Mouse (Mus musculus): ENCODE measurements around the gene Slc38a2. TPM values are rescaled to one million over a fixed set of nuclear protein-coding genes. Genes with fewer than 3 reads are reported as not detected.

The Slc38a2 gene
- total and polyA plus RNA-seq, 2 experiments from 2014 or later, result 79.4 to 90.9 TPM

GRCm38 (mm10) chr15:96728346-96728745 is 28.8 kb upstream of the Slc38a2 start:
- Histone ChIP-seq H3K36me3 (ENCODE audit: insufficient read depth, low read length) (no peaks in the 10 kb centered on the region), H3K4me2 (ENCODE audit: low read depth, low read length, poor library complexity, severe bottlenecking) (no peak overlapping the region), H3K27me3 (ENCODE audit: insufficient read depth, low read length) (no peaks in the 10 kb centered on the region), H3K9ac (replicated peaks; ENCODE audit: low read length, poor library complexity, severe bottlenecking) (no peak overlapping the region), H3K4me1 (ENCODE audit: insufficient read depth, low read length) (peaks cover 3% of the 10 kb centered on the region), H3K4me3 (ENCODE audit: low read depth, low read length) (no peak overlapping the region), H3K27ac (ENCODE audit: low read depth, low read length) (no peak overlapping the region), H3K9me3 (ENCODE audit: low read length) (no peaks in the 10 kb centered on the region)
- no peak for TF ChIP-seq CTCF (IDR thresholded peaks at IDR 0.05)
- 84% methylated on average over 4 of the region's 4 CpGs for WGBS
- no peak for DNase-seq (ENCODE audit: low spot score)
- ATAC-seq (ENCODE audit: low FRiP score), result no peak

GRCm38 (mm10) chr15:96724506-96724905 is 25.0 kb upstream of the Slc38a2 start:
- ATAC-seq (ENCODE audit: low FRiP score) (no peak), DNase-seq (ENCODE audit: low spot score) (peak; percentile 48)
- Histone ChIP-seq H3K9me3 (ENCODE audit: low read length) (no peaks in the 10 kb centered on the region), H3K36me3 (ENCODE audit: insufficient read depth, low read length) (no peaks in the 10 kb centered on the region), H3K4me2 (ENCODE audit: low read depth, low read length, poor library complexity, severe bottlenecking) (no peak overlapping the region), H3K4me1 (ENCODE audit: insufficient read depth, low read length) (peaks cover 3% of the 10 kb centered on the region), H3K9ac (replicated peaks; ENCODE audit: low read length, poor library complexity, severe bottlenecking) (no peak overlapping the region), H3K27ac (ENCODE audit: low read depth, low read length) (peak overlapping the region; percentile 43; the same call in 1 of the 2 replicates), H3K27me3 (ENCODE audit: insufficient read depth, low read length) (no peaks in the 10 kb centered on the region), H3K4me3 (ENCODE audit: low read depth, low read length) (no peak overlapping the region)
- TF ChIP-seq CTCF (IDR thresholded peaks at IDR 0.05), result no peak

- Histone ChIP-seq H3K36me3 (ENCODE audit: insufficient read depth, low read length) (no peaks in the 10 kb centered on the region), H3K9me3 (ENCODE audit: low read length) (no peaks in the 10 kb centered on the region), H3K4me1 (ENCODE audit: insufficient read depth, low read length) (peaks cover 3% of the 10 kb centered on the region), H3K4me2 (ENCODE audit: low read depth, low read length, poor library complexity, severe bottlenecking) (no peak overlapping the region), H3K9ac (replicated peaks; ENCODE audit: low read length, poor library complexity, severe bottlenecking) (no peak overlapping the region), H3K4me3 (ENCODE audit: low read depth, low read length) (no peak overlapping the region), H3K27me3 (ENCODE audit: insufficient read depth, low read length) (no peaks in the 10 kb centered on the region), H3K27ac (ENCODE audit: low read depth, low read length) (no peak overlapping the region)
- ATAC-seq (ENCODE audit: low FRiP score), result no peak
- DNase-seq (ENCODE audit: low spot score), result no peak
- 77% methylated on average over 7 of the region's 7 CpGs for WGBS
- no peak for TF ChIP-seq CTCF (IDR thresholded peaks at IDR 0.05)
Measured at GRCm38 (mm10) chr15:96722228-96722627, 22.7 kb upstream of the Slc38a2 start.

GRCm38 (mm10) chr15:96720146-96720545 is 20.6 kb upstream of the Slc38a2 start:
- H3K4me3 ChIP-seq (ENCODE audit: low read depth, low read length), result no peak overlapping the region
- no peak overlapping the region for H3K4me2 ChIP-seq (ENCODE audit: low read depth, low read length, poor library complexity, severe bottlenecking)
- H3K9ac ChIP-seq (replicated peaks; ENCODE audit: low read length, poor library complexity, severe bottlenecking), result no peak overlapping the region
- WGBS, result 91% methylated on average over 6 of the region's 6 CpGs
- no peak for DNase-seq (ENCODE audit: low spot score)
- no peaks in the 10 kb centered on the region for H3K9me3 ChIP-seq (ENCODE audit: low read length)
- no peaks in the 10 kb centered on the region for H3K36me3 ChIP-seq (ENCODE audit: insufficient read depth, low read length)
- H3K4me1 ChIP-seq (ENCODE audit: insufficient read depth, low read length), result peaks cover 3% of the 10 kb centered on the region
- no peak for ATAC-seq (ENCODE audit: low FRiP score)
- TF ChIP-seq CTCF (IDR thresholded peaks at IDR 0.05), result no peak
- H3K27ac ChIP-seq (ENCODE audit: low read depth, low read length), result no peak overlapping the region
- H3K27me3 ChIP-seq (ENCODE audit: insufficient read depth, low read length), result no peaks in the 10 kb centered on the region

GRCm38 (mm10) chr15:96718466-96718865 is 18.9 kb upstream of the Slc38a2 start:
- H3K9ac ChIP-seq (replicated peaks; ENCODE audit: low read length, poor library complexity, severe bottlenecking), result no peak overlapping the region
- H3K4me3 ChIP-seq (ENCODE audit: low read depth, low read length), result no peak overlapping the region
- DNase-seq (ENCODE audit: low spot score), result no peak
- 0 out of 2 replicates have a peak, but pooled peaks cover under 1% of the 10 kb centered on the region for H3K4me1 ChIP-seq (ENCODE audit: insufficient read depth, low read length)
- no peak overlapping the region for H3K27ac ChIP-seq (ENCODE audit: low read depth, low read length)
- ATAC-seq (ENCODE audit: low FRiP score), result no peak
- no peaks in the 10 kb centered on the region for H3K27me3 ChIP-seq (ENCODE audit: insufficient read depth, low read length)
- no peaks in the 10 kb centered on the region for H3K9me3 ChIP-seq (ENCODE audit: low read length)
- H3K36me3 ChIP-seq (ENCODE audit: insufficient read depth, low read length), result no peaks in the 10 kb centered on the region
- no peak for TF ChIP-seq CTCF (IDR thresholded peaks at IDR 0.05)
- 85% methylated on average over 7 of the region's 7 CpGs for WGBS
- no peak overlapping the region for H3K4me2 ChIP-seq (ENCODE audit: low read depth, low read length, poor library complexity, severe bottlenecking)

- 77% methylated on average over 3 of the region's 3 CpGs for WGBS
- no peak for ATAC-seq (ENCODE audit: low FRiP score)
- TF ChIP-seq CTCF (IDR thresholded peaks at IDR 0.05), result no peak
- Histone ChIP-seq H3K9me3 (ENCODE audit: low read length) (no peaks in the 10 kb centered on the region), H3K4me3 (ENCODE audit: low read depth, low read length) (no peak overlapping the region), H3K36me3 (ENCODE audit: insufficient read depth, low read length) (no peaks in the 10 kb centered on the region), H3K27me3 (ENCODE audit: insufficient read depth, low read length) (no peaks in the 10 kb centered on the region), H3K27ac (ENCODE audit: low read depth, low read length) (no peak overlapping the region), H3K4me1 (ENCODE audit: insufficient read depth, low read length) (no peaks in the 10 kb centered on the region), H3K9ac (replicated peaks; ENCODE audit: low read length, poor library complexity, severe bottlenecking) (no peak overlapping the region), H3K4me2 (ENCODE audit: low read depth, low read length, poor library complexity, severe bottlenecking) (no peak overlapping the region)
- DNase-seq (ENCODE audit: low spot score), result no peak
Measured at GRCm38 (mm10) chr15:96717181-96717580, 17.7 kb upstream of the Slc38a2 start.
